Mouse (Mus musculus) MEL (cell line): Measurements from ENCODE around the gene Mdc1. TPM values are rescaled to one million over a fixed set of nuclear protein-coding genes. Genes with fewer than 3 reads are reported as not detected.

ENCODE experiments used
- DNase-seq: peaks from one replicate; pipeline ENCODE4 v3.0.0; 2011; ENCODE audit warnings: low read depth, low spot score
- H3K27ac ChIP-seq: 2 replicates; pipeline ENCODE4 v1.5.1; 2012; ENCODE audit warnings: low read depth, mild to moderate bottlenecking, control low read depth, low read length, moderate library complexity; ENCODE audit not compliant: control insufficient read depth
- H3K27me3 ChIP-seq, 2 experiments: fragments of 150-350 bp in 1 of 2; sonication (generic) in 1 of 2; 2 replicates each; pipeline ENCODE4 v1.6.1; 2012; ENCODE audit warnings: low read length in 2 of 2, mild to moderate bottlenecking in 2 of 2, improper control_type of control experiment in 1 of 2, moderate library complexity in 1 of 2; ENCODE audit not compliant: insufficient read depth in 2 of 2, control insufficient read depth in 1 of 2
- H3K36me3 ChIP-seq, 2 experiments: 2 replicates each; pipeline ENCODE4 v1.6.1; 2012 to 2014; ENCODE audit warnings: low read length in 2 of 2, improper control_type of control experiment in 1 of 2, inconsistent platforms in 1 of 2, mild to moderate bottlenecking in 1 of 2; ENCODE audit not compliant: insufficient read depth in 2 of 2, control insufficient read depth in 1 of 2
- H3K4me1 ChIP-seq, 2 experiments: fragments of 150-350 bp in 1 of 2; sonication (generic) in 1 of 2; 2 replicates each; pipeline ENCODE4 v1.6.1; 2012; ENCODE audit warnings: low read length in 2 of 2, improper control_type of control experiment in 1 of 2, mild to moderate bottlenecking in 1 of 2; ENCODE audit not compliant: insufficient read depth in 2 of 2, control insufficient read depth in 1 of 2
- H3K4me3 ChIP-seq, 2 experiments: fragments of 150-350 bp in 1 of 2; sonication (generic) in 1 of 2; 2 replicates each; pipeline ENCODE4 v1.5.1; 2012; ENCODE audit warnings: low read depth in 2 of 2, low read length in 2 of 2, mild to moderate bottlenecking in 2 of 2, moderate library complexity in 2 of 2, control low read depth in 1 of 2, improper control_type of control experiment in 1 of 2; ENCODE audit not compliant: control insufficient read depth in 1 of 2, insufficient read depth in 1 of 2
- H3K79me2 ChIP-seq: 2 replicates; pipeline ENCODE4 v1.6.1; 2012; ENCODE audit warnings: mild to moderate bottlenecking, low read length, moderate library complexity; ENCODE audit not compliant: control insufficient read depth, poor library complexity, insufficient read depth
- H3K9ac ChIP-seq: 2 replicates; pipeline ENCODE4 v1.6.1; 2012; ENCODE audit warnings: low read depth, mild to moderate bottlenecking, control low read depth, low read length, moderate library complexity; ENCODE audit not compliant: control insufficient read depth, poor library complexity, severe bottlenecking
- H3K9me3 ChIP-seq: fragments of 150-350 bp; sonication (generic); replicated peaks from 2 replicates; pipeline ENCODE4 v1.6.1; 2012; ENCODE audit warnings: mild to moderate bottlenecking, low read length, improper control_type of control experiment, moderate library complexity; ENCODE audit not compliant: insufficient read depth
- BHLHE40 ChIP-seq: IDR thresholded peaks from 2 replicates; pipeline ENCODE4 v1.6.1; 2012; ENCODE audit warnings: low read depth, mild to moderate bottlenecking, inconsistent platforms, low read length, improper control_type of control experiment, borderline replicate concordance
- CHD1 ChIP-seq: IDR thresholded peaks from 2 replicates; pipeline ENCODE4 v1.6.1; 2012; ENCODE audit warnings: low read depth, mild to moderate bottlenecking, inconsistent platforms, low read length, improper control_type of control experiment
- CTCF ChIP-seq, 3 experiments: IDR thresholded peaks in 2 of 3; conservative IDR thresholded peaks in 1 of 3; 2 replicates each; pipeline ENCODE4 v1.5.1; 2011 to 2012; ENCODE audit warnings: low read length in 3 of 3, low read depth in 2 of 3, mild to moderate bottlenecking in 2 of 3, improper control_type of control experiment in 1 of 3, inconsistent platforms in 1 of 3, mixed read lengths in 1 of 3, moderate library complexity in 1 of 3; ENCODE audit not compliant: control insufficient read depth in 1 of 3, insufficient read depth in 1 of 3, poor library complexity in 1 of 3, severe bottlenecking in 1 of 3
- E2F4 ChIP-seq: IDR thresholded peaks from 2 replicates; pipeline ENCODE4 v1.6.1; 2011; ENCODE audit warnings: low read depth, low read length, improper control_type of control experiment, borderline replicate concordance
- ELF1 ChIP-seq: IDR thresholded peaks from 2 replicates; pipeline ENCODE4 v1.6.1; 2014; ENCODE audit warnings: low read depth, mild to moderate bottlenecking, inconsistent platforms, low read length, improper control_type of control experiment, moderate library complexity
- ETS1 ChIP-seq: IDR thresholded peaks from 2 replicates; pipeline ENCODE4 v1.6.1; 2012; ENCODE audit warnings: low read depth, mild to moderate bottlenecking, inconsistent platforms, low read length, improper control_type of control experiment, moderate library complexity
- GABPA ChIP-seq: IDR thresholded peaks from 2 replicates; pipeline ENCODE4 v1.6.1; 2012; ENCODE audit warnings: low read depth, mild to moderate bottlenecking, inconsistent platforms, low read length, improper control_type of control experiment, moderate library complexity
- HCFC1 ChIP-seq: IDR thresholded peaks from 2 replicates; pipeline ENCODE4 v1.6.1; 2012; ENCODE audit warnings: low read depth, mild to moderate bottlenecking, inconsistent platforms, low read length, improper control_type of control experiment, moderate library complexity
- KAT2A ChIP-seq: conservative IDR thresholded peaks from 2 replicates; pipeline ENCODE4 v1.6.1; 2012; ENCODE audit warnings: low read depth, low read length, improper control_type of control experiment, inconsistent platforms
- MEF2A ChIP-seq: IDR thresholded peaks from 2 replicates; pipeline ENCODE4 v1.6.1; 2014; ENCODE audit warnings: low read depth, mild to moderate bottlenecking, inconsistent platforms, low read length, improper control_type of control experiment; ENCODE audit not compliant: poor library complexity, insufficient replicate concordance, severe bottlenecking; ENCODE audit errors: extremely low read depth
- MXI1 ChIP-seq: IDR thresholded peaks from 2 replicates; pipeline ENCODE4 v1.6.1; 2011; ENCODE audit warnings: mild to moderate bottlenecking, low read depth, low read length, improper control_type of control experiment
- MYB ChIP-seq: IDR thresholded peaks from 2 replicates; pipeline ENCODE4 v1.6.1; 2011; ENCODE audit warnings: mild to moderate bottlenecking, low read depth, low read length, improper control_type of control experiment
- NELFE ChIP-seq: IDR thresholded peaks from 2 replicates; pipeline ENCODE4 v1.6.1; 2011; ENCODE audit warnings: low read depth, low read length, improper control_type of control experiment
- POLR2A ChIP-seq, 2 experiments: IDR thresholded peaks; 2 replicates each; pipeline ENCODE4 v1.6.1; 2011 to 2012; ENCODE audit warnings: low read length in 2 of 2, mild to moderate bottlenecking in 2 of 2, control low read depth in 1 of 2, improper control_type of control experiment in 1 of 2, low read depth in 1 of 2, moderate library complexity in 1 of 2; ENCODE audit not compliant: control insufficient read depth in 1 of 2, insufficient read depth in 1 of 2, poor library complexity in 1 of 2
- POLR2AphosphoS2 ChIP-seq: IDR thresholded peaks from 2 replicates; pipeline ENCODE4 v1.6.1; 2011; ENCODE audit warnings: low read length, improper control_type of control experiment
- POLR2AphosphoS5 ChIP-seq: IDR thresholded peaks from 2 replicates; pipeline ENCODE4 v1.6.1; 2012; ENCODE audit warnings: low read depth, borderline replicate concordance, mild to moderate bottlenecking, inconsistent platforms, low read length, moderate library complexity, mixed read lengths
- RAD21 ChIP-seq: IDR thresholded peaks from 2 replicates; pipeline ENCODE4 v1.6.1; 2011; ENCODE audit warnings: mild to moderate bottlenecking, low read depth, low read length, improper control_type of control experiment
- RCOR1 ChIP-seq: IDR thresholded peaks from 2 replicates; pipeline ENCODE4 v1.6.1; 2012; ENCODE audit warnings: low read depth, mild to moderate bottlenecking, inconsistent platforms, low read length, improper control_type of control experiment
- SMC3 ChIP-seq: IDR thresholded peaks from 2 replicates; pipeline ENCODE4 v1.6.1; 2011; ENCODE audit warnings: low read depth, low read length, improper control_type of control experiment
- TAL1 ChIP-seq: IDR thresholded peaks from 2 replicates; pipeline ENCODE4 v1.6.1; 2012; ENCODE audit warnings: mild to moderate bottlenecking, inconsistent platforms, low read length, moderate library complexity, mixed read lengths
- TBP ChIP-seq: IDR thresholded peaks from 2 replicates; pipeline ENCODE4 v1.8.0; 2011; ENCODE audit warnings: low read depth, low read length, improper control_type of control experiment
- UBTF ChIP-seq: IDR thresholded peaks from 2 replicates; pipeline ENCODE4 v1.6.1; 2012; ENCODE audit warnings: low read depth, mild to moderate bottlenecking, inconsistent platforms, low read length, improper control_type of control experiment, moderate library complexity, borderline replicate concordance; ENCODE audit not compliant: insufficient read depth
- ZC3H11A ChIP-seq: IDR thresholded peaks from 2 replicates; pipeline ENCODE4 v1.6.1; 2012; ENCODE audit warnings: low read depth, mild to moderate bottlenecking, inconsistent platforms, low read length, improper control_type of control experiment
- ZNF384 ChIP-seq: IDR thresholded peaks from 2 replicates; pipeline ENCODE4 v1.6.1; 2012; ENCODE audit warnings: low read depth, mild to moderate bottlenecking, inconsistent platforms, low read length, improper control_type of control experiment
- polyA plus RNA-seq, 2 experiments: library from polyadenylated mRNA; stranded (reverse) in 1 of 2; unstranded in 1 of 2; fragments of >175 nt in 1 of 2; fragments of >200 nt in 1 of 2; gene quantifications; 2 replicates each; pipeline versions ENCODE4 v1.2.1 to v1.2.4; 2012; ENCODE audit warnings: low replicate concordance in 2 of 2, low read depth in 1 of 2; ENCODE audit not compliant: insufficient read length in 2 of 2, insufficient read depth in 1 of 2, missing spikeins in 1 of 2
- total RNA-seq: library from RNA; depleted of rRNA; stranded (reverse); fragments of 300-350 nt; gene quantifications from 2 replicates; pipeline ENCODE4 v1.2.3, GENCODE M21; 2012

The Mdc1 gene
- total and polyA plus RNA-seq, 3 experiments = 15.0 to 77.9 (median 46.6) TPM

- TF ChIP-seq RAD21 (no peak), ETS1 (no peak), CTCF (IDR thresholded peaks at IDR 0.05 in 2 of 3, conservative IDR thresholded peaks at IDR 0.05 in 1 of 3; ENCODE audit: control insufficient read depth in 1 of 3, insufficient read depth in 1 of 3, low read depth in 2 of 3, low read length in 3 of 3, poor library complexity in 1 of 3, severe bottlenecking in 1 of 3) (peak in 1 of 3 experiments; percentile 41; a peak in 2 of 6 replicates), BHLHE40 (no peak)
- TF ChIP-seq, all 39 proteins: peak for 1
- H3K9ac ChIP-seq = no peak overlapping the region
These were observed 2.2 kb downstream of the Mdc1 start for GRCm38 (mm10) chr17:35843514-35843913.

GRCm38 (mm10) chr17:35848112-35848511 is 6.8 kb downstream of the Mdc1 start:
- Histone ChIP-seq H3K9ac (no peak overlapping the region), H3K4me3 (no peak overlapping the region), H3K27me3 (no peaks in the 10 kb centered on the region), H3K36me3 (peaks cover 23 to 33% of the 10 kb centered on the region in 2 experiments), H3K4me1 (peaks cover 27 to 31% of the 10 kb centered on the region in 2 experiments), H3K79me2 (peaks cover 3% of the 10 kb centered on the region; the same call in 1 of the 2 replicates), H3K27ac (no peak overlapping the region), H3K9me3 (no peaks in the 10 kb centered on the region)
- peak; percentile 34 for DNase-seq
- TF ChIP-seq RAD21 = peak; percentile 3; the same call in 1 of the 2 replicates
- TF ChIP-seq CTCF (IDR thresholded peaks at IDR 0.05 in 2 of 3, conservative IDR thresholded peaks at IDR 0.05 in 1 of 3; ENCODE audit: control insufficient read depth in 1 of 3, insufficient read depth in 1 of 3, low read depth in 2 of 3, low read length in 3 of 3, poor library complexity in 1 of 3, severe bottlenecking in 1 of 3) = peak in 2 of 3 experiments; percentile 17 to 40; a peak in 2 of 6 replicates
- TF ChIP-seq ELF1 = no peak
- peak; percentile 36 for TF ChIP-seq SMC3

More at GRCm38 (mm10) chr17:35843514-35843913, 2.2 kb downstream of the Mdc1 start:
- no peaks in the 10 kb centered on the region for H3K9me3 ChIP-seq
- no peak overlapping the region for H3K4me3 ChIP-seq
- peaks cover 0 to 22% of the 10 kb centered on the region in 2 experiments; a peak in 3 of 4 replicates for H3K4me1 ChIP-seq
- H3K27me3 ChIP-seq = no peaks in the 10 kb centered on the region
- peaks cover 18% of the 10 kb centered on the region for H3K79me2 ChIP-seq
- DNase-seq = no peak
- H3K36me3 ChIP-seq = peaks cover 4 to 24% of the 10 kb centered on the region in 2 experiments; a peak in 3 of 4 replicates
- H3K27ac ChIP-seq = no peak overlapping the region

- Histone ChIP-seq H3K4me3 (no peak overlapping the region), H3K27me3 (no peaks in the 10 kb centered on the region), H3K9ac (peak overlapping the region; percentile 60), H3K27ac (peak overlapping the region; percentile 99), H3K4me1 (peaks cover 27 to 30% of the 10 kb centered on the region in 2 experiments), H3K36me3 (peaks cover 24 to 33% of the 10 kb centered on the region in 2 experiments), H3K79me2 (no peaks in the 10 kb centered on the region), H3K9me3 (no peaks in the 10 kb centered on the region)
- peak; percentile 94 for DNase-seq
- TF ChIP-seq MYB (no peak), ELF1 (0 out of 2 replicates have a peak, but pooled peaks have one; percentile 43), HCFC1 (peak; percentile 54), POLR2AphosphoS5 (no peak), ZNF384 (no peak), KAT2A (no peak), RCOR1 (peak; percentile 90), MXI1 (peak; percentile 51), POLR2A (IDR thresholded peaks at IDR 0.05; ENCODE audit: control insufficient read depth in 1 of 2, insufficient read depth in 1 of 2, low read depth in 1 of 2, low read length in 2 of 2, poor library complexity in 1 of 2) (peak in 1 of 2 experiments; percentile 37; a peak in 1 of 4 replicates), UBTF (peak; percentile 24; the same call in 1 of the 2 replicates), BHLHE40 (peak; percentile 63; the same call in 1 of the 2 replicates), GABPA (no peak), TBP (no peak; the same call in none of the 2 replicates), POLR2AphosphoS2 (0 out of 2 replicates have a peak, but pooled peaks have one; percentile 30), ZC3H11A (no peak; the same call in 1 of the 2 replicates), CHD1 (no peak), MEF2A (no peak), TAL1 (peak; percentile 99), E2F4 (no peak), NELFE (no peak)
These were observed 9.7 kb downstream of the Mdc1 start for GRCm38 (mm10) chr17:35850974-35851373.
